Mouse (Mus musculus) layer of hippocampus, adult 2 months (tissue): ENCODE data around the gene Hs6st3. TPM values are rescaled to one million over a fixed set of nuclear protein-coding genes. Genes with fewer than 3 reads are reported as not detected.
A peak's percentile ranks its signal among the peaks of the same experiment; 100 is the strongest.

ENCODE experiments used
- DNase-seq, 2 experiments: peaks; one replicate each; pipeline ENCODE4 v3.0.0; 2022; ENCODE audit warnings: low spot score in 2 of 2
- H3K27ac ChIP-seq: fragments of 200-600 bp; 2 replicates; pipeline ENCODE4 v1.8.1; 2022
- H3K4me3 ChIP-seq: fragments of 200-600 bp; 2 replicates; pipeline ENCODE4 v1.8.1; 2022; ENCODE audit warnings: mild to moderate bottlenecking
- CTCF ChIP-seq: fragments of 200-600 bp; conservative IDR thresholded peaks from 2 replicates; pipeline ENCODE4 v1.8.1; 2022; ENCODE audit warnings: antibody characterized with exemption, mild to moderate bottlenecking, moderate library complexity
- long read RNA-seq, 2 experiments: library from polyadenylated mRNA; stranded (forward); transcript quantifications; one replicate each; pipeline ENCODE4 v2.0.0; 2021; ENCODE audit warnings: borderline mapping rate in 2 of 2
- total RNA-seq, 2 experiments: library from RNA; stranded (reverse); gene quantifications; 2 replicates each; pipeline ENCODE4 v1.2.3; 2021

Gene Hs6st3
- total RNA-seq = 10 to 100 TPM; 61.6 to 66.8 TPM
- long read RNA-seq, experiment 1, partial matches to known transcripts = 0 of 7 reads
- long read RNA-seq, experiment 1, other reads (novel, unspliced or antisense) = 7 of 7 reads
- long read RNA-seq, experiment 2, partial matches to known transcripts = 0 of 12 reads
- long read RNA-seq, experiment 2, other reads (novel, unspliced or antisense) = 12 of 12 reads

DNA sequence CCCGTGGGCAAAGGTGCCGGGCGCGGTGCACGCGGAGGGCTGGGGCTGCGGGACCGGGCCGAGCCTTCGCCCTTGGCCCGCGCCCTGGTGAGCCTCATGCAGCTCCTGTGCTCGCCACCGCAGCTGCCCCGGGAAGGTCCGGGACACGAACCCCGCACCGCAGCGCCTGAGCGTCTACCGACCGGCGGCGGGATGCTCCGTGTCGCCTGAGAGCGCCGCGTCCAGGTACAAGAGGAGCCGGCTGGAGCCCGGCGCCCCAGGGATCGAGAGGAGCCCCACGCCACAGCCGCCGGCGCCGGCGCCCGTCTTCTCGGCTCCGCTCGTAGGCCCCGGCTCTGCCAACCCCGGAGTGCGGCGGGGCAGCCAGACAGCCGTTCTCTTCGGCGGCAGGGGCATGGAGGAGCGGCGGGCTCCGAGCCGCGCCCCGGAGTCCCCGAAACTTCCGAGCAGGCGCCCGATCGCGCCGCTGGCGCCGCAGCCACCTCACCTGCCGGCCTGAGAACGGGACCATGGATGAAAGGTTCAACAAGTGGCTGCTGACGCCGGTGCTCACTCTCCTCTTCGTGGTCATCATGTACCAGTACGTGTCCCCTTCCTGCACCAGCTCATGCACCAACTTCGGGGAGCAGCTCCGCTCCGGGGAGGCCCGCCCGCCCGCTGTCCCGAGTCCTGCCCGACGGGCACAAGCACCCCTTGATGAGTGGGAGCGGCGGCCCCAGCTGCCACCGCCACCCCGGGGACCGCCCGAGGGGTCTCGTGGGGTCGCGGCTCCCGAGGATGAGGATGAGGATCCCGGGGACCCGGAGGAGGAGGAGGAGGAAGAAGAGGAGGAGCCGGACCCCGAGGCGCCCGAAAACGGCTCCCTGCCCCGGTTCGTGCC, at the start of gene Hs6st3:
Gene Hs6st3 (plus strand): TSS at position 436 of the 880 bp plus-strand sequence.
- H3K27ac ChIP-seq = peak within 1 kb of the TSS; percentile 85
- no peak for DNase-seq
- peak within 1 kb of the TSS; percentile 76 for H3K4me3 ChIP-seq
- no peak for TF ChIP-seq CTCF

DNA sequence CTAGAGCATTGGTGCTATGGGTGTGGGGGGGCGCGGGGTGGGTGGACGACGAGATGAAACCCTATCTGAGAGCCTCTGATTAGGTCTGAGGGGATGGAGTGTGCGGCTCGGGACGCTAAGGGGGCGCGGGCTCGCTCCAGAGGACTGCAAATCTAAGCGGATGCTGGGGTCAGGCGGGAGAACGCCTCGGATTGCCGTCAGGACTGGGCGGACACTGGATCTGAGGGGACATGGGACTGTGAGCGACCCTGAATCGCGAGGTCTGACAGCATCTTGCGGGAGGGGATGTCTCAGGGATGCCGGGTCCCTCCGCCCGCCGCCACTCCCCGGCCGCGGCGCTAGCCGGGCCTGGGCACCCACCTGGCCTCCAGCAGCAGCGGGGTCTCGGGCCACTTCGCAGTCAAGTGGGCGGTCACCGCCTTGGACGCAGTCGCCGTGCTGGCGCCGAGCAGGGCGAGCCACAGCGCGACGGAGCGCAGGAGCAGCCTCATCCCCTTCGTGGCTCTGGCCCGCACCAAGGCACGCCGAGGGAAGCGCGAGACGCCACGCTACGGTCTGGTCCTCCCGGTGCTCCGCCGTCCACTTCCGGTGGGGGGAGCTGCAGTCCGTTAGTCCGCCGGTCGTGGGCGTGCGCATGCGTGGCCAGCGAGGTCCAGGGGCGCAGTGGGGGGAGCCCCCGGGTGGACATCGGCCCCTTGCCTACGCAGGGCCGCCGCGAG, 39.1 kb upstream of the Hs6st3 start, which contains the start of gene Uggt2:
Gene Uggt2 (minus strand): TSS at position 580 of the 719 bp plus-strand sequence.
- DNase-seq = peak; percentile 75 to 87
- H3K27ac ChIP-seq = peak within 1 kb of the TSS; percentile 97
- TF ChIP-seq CTCF = peak; percentile 79
- H3K4me3 ChIP-seq = peak within 1 kb of the TSS; percentile 80

DNA sequence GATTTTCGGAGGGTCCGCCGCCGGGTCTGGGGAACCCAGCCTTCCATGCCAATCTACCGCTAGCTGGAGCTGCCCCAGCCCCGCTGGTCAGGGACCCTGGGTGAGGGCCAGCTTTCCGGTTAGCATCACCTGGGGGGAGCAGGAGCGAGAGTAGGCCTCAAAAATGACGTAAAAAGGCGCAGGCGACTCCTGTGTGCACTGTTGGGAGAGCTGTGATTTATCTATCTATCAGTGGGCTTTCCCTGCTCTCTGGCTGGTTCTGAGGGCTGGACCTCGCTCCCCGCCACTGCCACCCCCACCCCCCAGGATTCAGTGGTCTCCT, 38.6 kb upstream of the Hs6st3 start:
- peak overlapping the region; percentile 80 for H3K4me3 ChIP-seq
- no peak for TF ChIP-seq CTCF
- DNase-seq = no peak
- peak overlapping the region; percentile 97 for H3K27ac ChIP-seq

DNA sequence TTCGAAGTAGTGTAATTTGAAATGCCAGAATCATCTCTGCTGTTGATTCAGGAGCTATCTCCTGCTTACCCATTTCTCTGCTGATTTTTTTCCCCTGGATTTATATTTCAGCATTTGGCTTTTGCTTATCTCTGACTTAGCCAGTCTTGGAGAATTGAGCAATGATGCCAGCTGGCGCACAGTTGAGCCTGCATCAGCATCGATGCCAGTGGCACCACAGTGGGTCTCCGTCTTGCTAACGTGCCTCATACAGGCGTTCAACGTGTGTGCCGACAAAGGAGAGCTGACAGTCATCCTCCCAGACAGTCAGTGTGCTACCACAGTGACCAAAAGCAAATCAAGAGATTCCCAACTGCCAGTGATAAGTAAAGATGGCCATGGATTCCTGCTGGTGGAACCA, 30.6 kb upstream of the Hs6st3 start:
- TF ChIP-seq CTCF = no peak
- DNase-seq = no peak

DNA sequence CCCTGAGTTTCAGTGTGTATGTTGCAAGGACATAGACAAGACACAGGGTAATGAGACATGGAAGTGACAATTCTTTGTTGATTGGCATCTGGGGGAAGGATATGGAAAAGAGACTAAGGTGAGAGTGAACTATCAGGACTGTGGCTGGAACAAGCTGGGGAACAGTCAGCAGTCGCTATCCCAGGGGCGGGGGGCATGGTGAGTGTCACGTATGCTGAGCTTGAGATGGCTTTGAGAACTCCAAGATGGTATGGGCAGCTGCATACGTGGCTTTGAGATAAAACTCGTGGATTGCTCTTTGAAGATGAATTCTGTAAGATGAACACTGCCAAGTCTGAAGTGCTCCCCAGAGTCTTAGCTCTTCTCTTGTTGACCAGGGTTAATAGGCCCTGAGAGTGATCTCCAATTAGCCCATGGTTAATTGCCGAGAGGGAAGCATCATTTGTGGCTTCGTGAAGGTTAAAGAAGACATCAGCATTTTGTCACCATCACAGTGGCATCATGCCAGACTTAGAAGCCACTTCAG, 29.3 kb upstream of the Hs6st3 start:
- H3K27ac ChIP-seq = no peak overlapping the region
- no peak for TF ChIP-seq CTCF
- no peak for DNase-seq
- H3K4me3 ChIP-seq = no peak overlapping the region

More for the DNA sequence above, 30.6 kb upstream of the Hs6st3 start:
- no peak overlapping the region for H3K27ac ChIP-seq
- H3K4me3 ChIP-seq = no peak overlapping the region

DNA sequence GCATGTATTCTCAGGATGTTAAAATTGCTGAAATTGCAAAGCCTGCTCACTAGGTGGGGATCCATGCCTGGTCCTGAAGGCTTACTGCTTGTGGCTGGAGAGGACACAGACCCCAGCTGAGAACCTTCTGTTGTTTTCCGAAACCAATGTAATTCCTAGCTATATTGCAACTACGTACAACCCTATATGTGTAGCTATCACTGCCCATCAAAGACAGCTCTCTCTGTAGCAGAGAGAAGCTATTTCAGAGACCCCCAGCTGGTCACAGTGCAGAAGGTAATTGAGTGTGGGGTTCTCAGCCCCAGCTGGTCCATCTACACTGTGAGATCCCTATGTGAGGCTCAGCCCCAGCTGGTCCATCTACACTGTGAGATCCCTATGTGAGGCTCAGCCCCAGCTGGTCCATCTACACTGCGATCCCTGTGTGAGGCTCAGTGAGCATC, 28.3 kb upstream of the Hs6st3 start:
- peak; percentile 63 for TF ChIP-seq CTCF
- DNase-seq = no peak
- H3K4me3 ChIP-seq = no peak overlapping the region
- H3K27ac ChIP-seq = no peak overlapping the region

DNA sequence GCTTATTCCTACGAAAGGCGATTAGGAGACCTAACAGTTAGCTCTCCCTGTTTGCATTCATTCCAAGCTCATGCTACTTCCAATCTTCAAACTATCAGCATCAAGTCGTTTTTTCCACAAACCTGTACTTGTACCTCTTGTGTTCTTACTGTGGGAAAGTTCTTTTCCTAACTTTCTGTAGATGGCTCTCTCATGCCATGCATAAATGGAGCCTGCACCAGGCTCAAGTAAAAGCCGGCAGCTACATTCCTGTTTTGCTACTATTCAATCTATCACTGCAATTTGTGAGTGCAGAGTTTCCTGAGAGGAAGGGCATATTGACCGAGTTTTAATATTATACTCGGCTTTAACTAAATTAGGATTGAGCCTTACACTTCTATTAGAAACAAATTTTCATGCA, 25.6 kb upstream of the Hs6st3 start:
- no peak for DNase-seq
- Histone ChIP-seq H3K27ac (no peak overlapping the region), H3K4me3 (no peak overlapping the region)
- peak; percentile 57 for TF ChIP-seq CTCF

DNA sequence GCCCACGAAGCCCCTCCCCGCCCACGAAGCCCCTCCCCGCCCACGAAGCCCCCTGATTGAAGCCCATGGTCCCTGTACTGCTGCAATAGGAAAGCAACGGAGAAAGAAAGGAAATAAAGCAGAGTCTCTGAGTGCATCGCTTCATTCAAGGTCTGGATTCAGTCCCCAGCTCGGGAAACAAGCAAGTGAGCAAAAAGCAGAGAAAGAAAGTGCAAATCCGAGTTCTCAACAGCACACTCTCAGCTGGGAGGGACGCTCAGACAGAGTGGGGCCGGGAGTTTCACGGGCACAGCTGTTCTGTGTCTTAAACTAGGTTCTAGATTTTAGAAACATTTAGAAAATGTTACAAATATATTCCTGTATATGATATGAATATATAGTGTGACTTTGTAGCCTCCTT, 14.6 kb upstream of the Hs6st3 start:
- no peak for DNase-seq
- TF ChIP-seq CTCF = no peak
- H3K27ac ChIP-seq = no peak overlapping the region
- peak overlapping the region; percentile 22 for H3K4me3 ChIP-seq

DNA sequence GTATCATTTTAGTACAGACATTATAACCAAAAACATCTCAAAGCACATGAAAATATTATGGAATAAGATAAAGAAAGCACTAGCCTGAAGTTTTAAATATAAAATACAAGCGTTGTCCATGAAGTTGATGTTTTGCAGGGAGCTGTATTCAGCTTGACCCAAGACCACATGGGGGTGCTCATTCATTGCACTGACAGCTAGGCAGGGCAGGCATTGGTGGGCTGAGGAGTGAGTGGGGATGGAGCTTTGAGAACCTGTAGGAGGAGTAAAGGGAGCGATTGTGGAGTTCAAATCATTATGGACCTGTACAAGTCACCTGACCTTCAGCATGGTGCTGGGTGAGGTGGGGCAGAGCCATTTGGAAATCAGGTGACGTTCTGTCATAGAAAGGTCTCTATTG, 14.1 kb upstream of the Hs6st3 start:
- peak; percentile 73 for TF ChIP-seq CTCF
- Histone ChIP-seq H3K4me3 (peak overlapping the region; percentile 22; the same call in 1 of the 2 replicates), H3K27ac (no peak overlapping the region)
- DNase-seq = no peak

DNA sequence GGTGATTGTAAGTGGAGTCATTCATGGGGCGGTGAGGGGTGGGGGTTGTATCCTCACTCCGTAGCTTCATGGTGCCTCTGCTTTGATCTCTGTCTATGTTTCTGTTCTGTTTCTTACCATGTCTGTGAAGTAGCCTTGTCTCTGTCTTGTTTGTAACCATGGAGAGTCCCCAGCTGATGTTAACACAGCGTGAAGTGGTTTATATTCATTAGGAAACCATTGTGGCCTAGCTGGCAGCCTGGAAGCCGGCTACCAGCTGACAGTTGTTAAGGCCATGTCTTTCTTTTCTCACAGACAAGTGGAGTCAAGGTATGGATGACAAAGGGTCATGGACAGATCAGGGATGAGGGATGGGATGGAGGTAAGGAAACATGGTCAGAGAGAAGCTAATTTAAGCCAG, 12.3 kb upstream of the Hs6st3 start:
- no peak for DNase-seq
- TF ChIP-seq CTCF = no peak

DNA sequence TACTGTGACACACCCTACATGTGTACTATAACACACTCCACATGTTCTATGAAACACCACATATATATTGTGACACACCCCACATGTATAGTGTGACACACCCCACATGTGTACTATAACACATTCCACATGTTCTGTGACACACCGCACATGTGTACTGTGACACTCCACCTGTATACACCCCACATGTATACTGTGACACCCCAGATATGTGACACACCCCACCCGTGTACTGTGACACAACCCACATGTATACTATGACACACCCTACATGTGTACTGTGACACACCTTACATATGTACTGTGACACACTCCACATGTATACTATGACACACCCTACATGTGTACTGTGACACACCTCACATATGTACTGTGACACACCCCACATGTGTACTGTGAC, 10.8 kb upstream of the Hs6st3 start:
- Histone ChIP-seq H3K27ac (no peak overlapping the region), H3K4me3 (no peak overlapping the region)
- no peak for TF ChIP-seq CTCF
- no peak for DNase-seq

More for the DNA sequence above, 12.3 kb upstream of the Hs6st3 start:
- Histone ChIP-seq H3K4me3 (no peak overlapping the region), H3K27ac (no peak overlapping the region)

DNA sequence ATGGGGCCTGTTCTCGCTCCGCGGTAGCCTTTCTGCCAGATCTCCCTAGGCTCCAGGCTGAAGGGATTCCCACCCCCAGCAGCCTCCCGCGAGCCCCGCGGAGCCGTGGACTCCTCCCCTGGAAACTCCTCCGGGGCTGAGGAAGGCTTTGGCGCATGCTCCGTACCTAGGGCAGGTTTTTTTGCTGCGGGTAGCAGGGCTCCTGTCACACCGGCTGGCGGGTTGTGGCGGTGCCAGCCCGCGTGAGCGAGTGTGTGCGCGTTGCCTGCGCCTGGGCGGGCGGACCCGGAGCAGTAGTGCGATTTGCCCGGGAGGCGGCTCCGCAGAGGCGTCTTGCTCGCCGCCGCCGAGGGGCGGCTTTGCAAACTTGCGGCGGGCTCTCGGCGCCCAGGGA, 632 bp upstream of the Hs6st3 start:
- H3K4me3 ChIP-seq = peak overlapping the region; percentile 76
- DNase-seq = peak; percentile 92
- peak; percentile 68 for TF ChIP-seq CTCF
- H3K27ac ChIP-seq = peak overlapping the region; percentile 85

DNA sequence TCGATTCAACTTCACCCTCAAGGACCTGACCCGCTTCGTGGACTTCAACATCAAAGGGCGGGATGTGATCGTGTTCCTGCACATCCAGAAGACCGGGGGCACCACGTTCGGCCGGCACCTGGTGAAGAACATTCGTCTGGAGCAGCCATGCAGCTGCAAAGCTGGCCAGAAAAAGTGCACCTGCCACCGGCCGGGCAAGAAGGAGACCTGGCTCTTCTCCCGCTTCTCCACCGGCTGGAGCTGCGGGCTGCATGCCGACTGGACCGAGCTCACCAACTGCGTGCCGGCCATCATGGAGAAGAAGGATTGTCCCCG, 602 bp downstream of the Hs6st3 start:
- no peak for DNase-seq
- Histone ChIP-seq H3K27ac (peak overlapping the region; percentile 85), H3K4me3 (peak overlapping the region; percentile 76)
- TF ChIP-seq CTCF = no peak
